Mouse (Mus musculus) erythroblast, embryonic 14.5 days (primary cell): ENCODE measurements around the gene Ifrd2.

Experiments used
- GATA1 ChIP-seq: IDR thresholded peaks from 2 replicates; pipeline ENCODE4 v1.6.1; 2012; ENCODE audit warnings: low read length, inconsistent platforms, mixed read lengths
- TAL1 ChIP-seq: IDR thresholded peaks from 3 replicates; pipeline ENCODE4 v1.6.1; 2012; ENCODE audit warnings: low read length, inconsistent platforms, mixed read lengths

DNA sequence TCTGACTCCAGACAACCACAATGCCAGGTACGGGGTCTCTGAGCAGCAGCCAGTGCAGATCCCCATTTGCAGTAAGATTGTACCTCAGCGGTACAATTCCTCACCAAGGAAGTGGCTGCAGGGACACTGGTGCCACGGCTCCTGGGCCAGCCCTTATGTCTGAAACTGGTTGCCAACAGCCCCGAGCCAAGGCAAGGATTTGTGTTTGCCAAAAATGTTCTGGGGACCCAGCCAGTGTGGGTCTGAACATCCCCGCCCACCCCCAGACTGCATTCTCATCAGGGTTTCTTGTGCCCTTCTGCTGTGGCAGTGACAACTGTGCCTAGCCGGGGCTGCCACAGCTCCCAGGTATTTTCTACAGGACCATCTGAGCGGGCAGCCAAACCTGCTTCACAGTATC lies 49.2 kb upstream of the Ifrd2 start:
- TF ChIP-seq GATA1: no peak
- TF ChIP-seq TAL1: no peak
